Mouse (Mus musculus) kidney, embryonic 14.5 days (tissue): ENCODE results near the gene Fndc8. TPM values are rescaled to one million over a fixed set of nuclear protein-coding genes. Genes with fewer than 3 reads are reported as not detected.

Experiments
- ATAC-seq: fragments of 200-750 bp; cut with Nextera tagmentation; 2 replicates; pipeline ENCODE4 v1.8.0; 2017; ENCODE audit warnings: moderate number of reproducible peaks, mild to moderate bottlenecking, moderate TSS enrichment, moderate library complexity; ENCODE audit not compliant: low FRiP score, low TSS enrichment
- H3K27ac ChIP-seq: fragments of 300-500 bp; sonication (generic); 2 replicates; pipeline ENCODE4 v1.5.1; 2014; ENCODE audit warnings: low read depth, mild to moderate bottlenecking, low read length, moderate library complexity, mixed read lengths
- H3K27me3 ChIP-seq: fragments of 300-500 bp; sonication (generic); 2 replicates; pipeline ENCODE4 v1.6.1; 2014; ENCODE audit warnings: mild to moderate bottlenecking, low read length; ENCODE audit not compliant: control insufficient read depth, insufficient read depth
- H3K36me3 ChIP-seq: fragments of 300-500 bp; sonication (generic); 2 replicates; pipeline ENCODE4 v1.6.1; 2014; ENCODE audit warnings: low read length, mixed read lengths; ENCODE audit not compliant: control insufficient read depth, insufficient read depth
- H3K4me1 ChIP-seq: fragments of 300-500 bp; sonication (generic); 2 replicates; pipeline ENCODE4 v1.6.1; 2014; ENCODE audit warnings: low read length, mixed read lengths; ENCODE audit not compliant: control insufficient read depth, insufficient read depth
- H3K4me2 ChIP-seq: fragments of 300-500 bp; sonication (generic); replicated peaks from 2 replicates; pipeline ENCODE4 v1.6.1; 2014; ENCODE audit warnings: low read depth, mild to moderate bottlenecking, low read length
- H3K4me3 ChIP-seq: fragments of 300-500 bp; sonication (generic); 2 replicates; pipeline ENCODE4 v1.5.1; 2014; ENCODE audit warnings: mild to moderate bottlenecking, low read length
- H3K9ac ChIP-seq: fragments of 300-500 bp; sonication (generic); 2 replicates; pipeline ENCODE4 v1.6.1; 2014; ENCODE audit warnings: low read depth, mild to moderate bottlenecking, low read length, moderate library complexity
- H3K9me3 ChIP-seq: fragments of 300-500 bp; sonication (generic); 2 replicates; pipeline ENCODE4 v1.6.1; 2016; ENCODE audit warnings: low read length; ENCODE audit not compliant: control insufficient read depth
- WGBS: fragments of 180-500 bp; shearing (Covaris S2); extraction: QIAGEN DNeasy Blood & Tissue Kit; methylation state at CpG from one replicate; pipeline ENCODE4 v1.1.7; 2014; 5-methylcytosine and 5-hydroxymethylcytosine counted together
- polyA plus RNA-seq: library from polyadenylated mRNA; unstranded; fragments of >200 nt; fragmentation: Nextera tagmentation; extraction: Ambion mirVana; gene quantifications from 2 replicates; pipeline ENCODE4 v1.2.1, GENCODE M21; 2014

Gene Fndc8
- polyA plus RNA-seq, 1 experiment from 2014 or later, result 0.19 TPM

GRCm38 (mm10) chr11:82852958-82853357 lies 39.0 kb upstream of the Fndc8 start:
- 93% methylated on average over 7 of the region's 7 CpGs for WGBS
- no peak for ATAC-seq
- no peaks in the 10 kb centered on the region for H3K9me3 ChIP-seq
- no peak overlapping the region for H3K4me3 ChIP-seq
- no peak overlapping the region for H3K9ac ChIP-seq
- H3K27ac ChIP-seq, result no peak overlapping the region
- H3K4me2 ChIP-seq, result no peak overlapping the region
- H3K27me3 ChIP-seq, result no peaks in the 10 kb centered on the region
- peaks cover 18% of the 10 kb centered on the region for H3K4me1 ChIP-seq
- H3K36me3 ChIP-seq, result no peaks in the 10 kb centered on the region

GRCm38 (mm10) chr11:82854111-82854510 lies 37.8 kb upstream of the Fndc8 start:
- 88% methylated on average over 6 of the region's 6 CpGs for WGBS
- H3K4me1 ChIP-seq, result peaks cover 18% of the 10 kb centered on the region
- no peak overlapping the region for H3K9ac ChIP-seq
- no peak for ATAC-seq
- H3K4me2 ChIP-seq, result no peak overlapping the region
- no peaks in the 10 kb centered on the region for H3K36me3 ChIP-seq
- H3K4me3 ChIP-seq, result no peak overlapping the region
- H3K9me3 ChIP-seq, result no peaks in the 10 kb centered on the region
- H3K27me3 ChIP-seq, result no peaks in the 10 kb centered on the region
- no peak overlapping the region for H3K27ac ChIP-seq

- Histone ChIP-seq H3K4me2 (no peak overlapping the region), H3K4me1 (peaks cover 10% of the 10 kb centered on the region), H3K9ac (no peak overlapping the region), H3K9me3 (no peaks in the 10 kb centered on the region), H3K27me3 (no peaks in the 10 kb centered on the region), H3K36me3 (no peaks in the 10 kb centered on the region), H3K27ac (no peak overlapping the region), H3K4me3 (no peak overlapping the region)
- no peak for ATAC-seq
- WGBS, result 80% methylated on average over 9 of the region's 9 CpGs
These were observed 36.5 kb upstream of the Fndc8 start for GRCm38 (mm10) chr11:82855327-82855973.

- no peak for ATAC-seq
These were observed 35.9 kb upstream of the Fndc8 start for GRCm38 (mm10) chr11:82856032-82856431.

GRCm38 (mm10) chr11:82857307-82857848 lies 34.5 kb upstream of the Fndc8 start:
- no peak overlapping the region for H3K9ac ChIP-seq
- H3K4me2 ChIP-seq, result no peak overlapping the region
- no peaks in the 10 kb centered on the region for H3K9me3 ChIP-seq
- 0 out of 2 replicates have a peak, but pooled peaks cover 4% of the 10 kb centered on the region for H3K4me1 ChIP-seq
- H3K27me3 ChIP-seq, result no peaks in the 10 kb centered on the region
- no peaks in the 10 kb centered on the region for H3K36me3 ChIP-seq
- no peak overlapping the region for H3K4me3 ChIP-seq
- no peak overlapping the region for H3K27ac ChIP-seq
- 86% methylated on average over 13 of the region's 13 CpGs for WGBS
- ATAC-seq, result no peak

More at GRCm38 (mm10) chr11:82856032-82856431, 35.9 kb upstream of the Fndc8 start:
- H3K36me3 ChIP-seq, result no peaks in the 10 kb centered on the region
- H3K4me3 ChIP-seq, result no peak overlapping the region
- H3K27me3 ChIP-seq, result no peaks in the 10 kb centered on the region
- H3K9me3 ChIP-seq, result no peaks in the 10 kb centered on the region
- H3K9ac ChIP-seq, result no peak overlapping the region
- peaks cover 4% of the 10 kb centered on the region; the same call in 1 of the 2 replicates for H3K4me1 ChIP-seq
- 79% methylated on average over 10 of the region's 10 CpGs for WGBS
- H3K27ac ChIP-seq, result no peak overlapping the region
- H3K4me2 ChIP-seq, result no peak overlapping the region

GRCm38 (mm10) chr11:82860759-82861158 lies 31.2 kb upstream of the Fndc8 start:
- no peak for ATAC-seq

GRCm38 (mm10) chr11:82861558-82861957 lies 30.4 kb upstream of the Fndc8 start:
- Histone ChIP-seq H3K4me1 (0 out of 2 replicates have a peak, but pooled peaks cover 3% of the 10 kb centered on the region), H3K4me2 (no peak overlapping the region), H3K4me3 (no peak overlapping the region), H3K27ac (no peak overlapping the region), H3K36me3 (no peaks in the 10 kb centered on the region), H3K27me3 (no peaks in the 10 kb centered on the region), H3K9me3 (no peaks in the 10 kb centered on the region), H3K9ac (no peak overlapping the region)
- WGBS, result 66% methylated on average over 8 of the region's 8 CpGs
- ATAC-seq, result no peak

More at GRCm38 (mm10) chr11:82860759-82861158, 31.2 kb upstream of the Fndc8 start:
- 82% methylated on average over 6 of the region's 6 CpGs for WGBS
- no peak overlapping the region for H3K27ac ChIP-seq
- H3K9me3 ChIP-seq, result no peaks in the 10 kb centered on the region
- no peak overlapping the region for H3K4me2 ChIP-seq
- no peak overlapping the region for H3K4me3 ChIP-seq
- no peaks in the 10 kb centered on the region for H3K27me3 ChIP-seq
- 0 out of 2 replicates have a peak, but pooled peaks cover 4% of the 10 kb centered on the region for H3K4me1 ChIP-seq
- no peak overlapping the region for H3K9ac ChIP-seq
- no peaks in the 10 kb centered on the region for H3K36me3 ChIP-seq

GRCm38 (mm10) chr11:82862638-82863037 lies 29.3 kb upstream of the Fndc8 start:
- no peak overlapping the region for H3K4me3 ChIP-seq
- 87% methylated on average over 9 of the region's 9 CpGs for WGBS
- no peak overlapping the region for H3K4me2 ChIP-seq
- H3K9ac ChIP-seq, result no peak overlapping the region
- no peak for ATAC-seq
- H3K27me3 ChIP-seq, result no peaks in the 10 kb centered on the region
- H3K4me1 ChIP-seq, result no peaks in the 10 kb centered on the region
- no peak overlapping the region for H3K27ac ChIP-seq
- no peaks in the 10 kb centered on the region for H3K9me3 ChIP-seq
- no peaks in the 10 kb centered on the region for H3K36me3 ChIP-seq

- no peaks in the 10 kb centered on the region for H3K36me3 ChIP-seq
- H3K4me2 ChIP-seq, result no peak overlapping the region
- no peak overlapping the region for H3K4me3 ChIP-seq
- 85% methylated on average over 2 of the region's 2 CpGs for WGBS
- no peak overlapping the region for H3K9ac ChIP-seq
- no peak for ATAC-seq
- no peaks in the 10 kb centered on the region for H3K4me1 ChIP-seq
- no peak overlapping the region for H3K27ac ChIP-seq
- H3K27me3 ChIP-seq, result no peaks in the 10 kb centered on the region
- H3K9me3 ChIP-seq, result no peaks in the 10 kb centered on the region
These were observed 28.9 kb upstream of the Fndc8 start for GRCm38 (mm10) chr11:82863059-82863458.
